Mouse (Mus musculus) embryonic facial prominence, embryonic 13.5 days (tissue): Measurements from ENCODE around the gene Tubg2. TPM values are rescaled to one million over a fixed set of nuclear protein-coding genes. Genes with fewer than 3 reads are reported as not detected.
A peak's percentile ranks its signal among the peaks of the same experiment; 100 is the strongest.
"Not testable (repeated sequence)": the region's sequence is repeated elsewhere in the genome, so short reads cannot be mapped to it uniquely, and the experiment has no call there.

Experiments
- ATAC-seq: fragments of 200-750 bp; cut with Nextera tagmentation; 2 replicates; pipeline ENCODE4 v1.8.0; 2017; ENCODE audit warnings: low read depth; ENCODE audit not compliant: insufficient number of reproducible peaks, insufficient read depth, low FRiP score, low TSS enrichment
- H3K27ac ChIP-seq: fragments of 300-500 bp; sonication (generic); 2 replicates; pipeline ENCODE4 v1.5.1; 2015; ENCODE audit warnings: moderate library complexity, mild to moderate bottlenecking, inconsistent platforms
- H3K27me3 ChIP-seq: fragments of 300-500 bp; sonication (generic); 2 replicates; pipeline ENCODE4 v1.6.1; 2015; ENCODE audit warnings: mild to moderate bottlenecking, inconsistent platforms
- H3K36me3 ChIP-seq: fragments of 300-500 bp; sonication (generic); 2 replicates; pipeline ENCODE4 v1.6.1; 2015; ENCODE audit warnings: mild to moderate bottlenecking, inconsistent platforms
- H3K4me1 ChIP-seq: fragments of 300-500 bp; sonication (generic); 2 replicates; pipeline ENCODE4 v1.6.1; 2015; ENCODE audit warnings: inconsistent platforms
- H3K4me2 ChIP-seq: fragments of 300-500 bp; sonication (generic); 2 replicates; pipeline ENCODE4 v1.6.1; 2015; ENCODE audit warnings: moderate library complexity, mild to moderate bottlenecking, inconsistent platforms
- H3K4me3 ChIP-seq: fragments of 300-500 bp; sonication (generic); 2 replicates; pipeline ENCODE4 v1.5.1; 2015; ENCODE audit warnings: mild to moderate bottlenecking, inconsistent platforms
- H3K9ac ChIP-seq: fragments of 300-500 bp; sonication (generic); 2 replicates; pipeline ENCODE4 v1.6.1; 2015; ENCODE audit warnings: mild to moderate bottlenecking, inconsistent platforms
- H3K9me3 ChIP-seq: fragments of 300-500 bp; sonication (generic); 2 replicates; pipeline ENCODE4 v1.6.1; 2016; ENCODE audit warnings: inconsistent platforms
- WGBS: fragments of 180-500 bp; shearing (Covaris S2); methylation state at CpG from one replicate; pipeline ENCODE4 v1.1.7; 2015; ENCODE audit warnings: mixed read lengths; 5-methylcytosine and 5-hydroxymethylcytosine counted together
- polyA plus RNA-seq: library from polyadenylated mRNA; unstranded; fragments of >200 nt; fragmentation: Nextera tagmentation; extraction: Ambion mirVana; gene quantifications from 2 replicates; pipeline ENCODE4 v1.2.1, GENCODE M21; 2015

Tubg2 gene
- polyA plus RNA-seq, result 12.6 and 12.9 TPM in 2 replicates

GRCm38 (mm10) chr11:101155728-101156371 is at the start of gene Tubg2:
TSS of gene Tubg2 (plus strand) at chr11:101155907.
- Histone ChIP-seq H3K4me1 (peaks cover 9% of the 10 kb centered on the region), H3K4me3 (peak within 1 kb of the TSS; percentile 49), H3K27ac (peak within 1 kb of the TSS; percentile 68), H3K36me3 (no peaks in the 10 kb centered on the region), H3K27me3 (no peaks in the 10 kb centered on the region), H3K4me2 (peak within 1 kb of the TSS; percentile 80), H3K9me3 (no peaks in the 10 kb centered on the region), H3K9ac (peak within 1 kb of the TSS; percentile 75)
- 2% methylated on average over 36 of the region's 36 CpGs for WGBS
- peak; percentile 62 for ATAC-seq

- H3K9ac ChIP-seq, result no peak overlapping the region
- peaks cover 11% of the 10 kb centered on the region; the same call in 1 of the 2 replicates for H3K36me3 ChIP-seq
- ATAC-seq, result no peak
- no peak overlapping the region for H3K4me3 ChIP-seq
- no peaks in the 10 kb centered on the region for H3K27me3 ChIP-seq
- WGBS, result 76% methylated on average over 4 of the region's 4 CpGs
- no peaks in the 10 kb centered on the region for H3K9me3 ChIP-seq
- H3K27ac ChIP-seq, result no peak overlapping the region
- no peaks in the 10 kb centered on the region for H3K4me1 ChIP-seq
- no peak overlapping the region for H3K4me2 ChIP-seq
These were observed 46.4 kb upstream of the Tubg2 start for GRCm38 (mm10) chr11:101109351-101109750.

DNA sequence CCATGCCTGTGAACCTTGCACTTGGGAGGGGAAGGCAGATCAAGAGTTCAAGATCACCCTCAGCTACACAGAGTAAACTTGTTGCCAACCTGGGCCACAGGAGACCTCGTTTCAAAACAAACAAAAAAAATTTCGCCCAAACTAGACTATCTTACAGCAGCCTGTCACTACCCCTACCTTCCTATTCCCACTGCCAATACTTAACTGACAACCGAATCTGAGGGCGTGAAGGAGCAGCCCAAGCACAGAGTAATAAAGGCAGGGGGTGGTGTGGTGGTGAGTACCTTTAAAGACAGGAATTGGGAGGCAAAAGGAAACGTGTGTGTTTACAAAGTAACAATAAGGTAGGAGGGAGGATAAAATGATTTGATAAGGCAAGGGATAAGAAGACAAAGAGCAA is 45.0 kb upstream of the Tubg2 start:
- no peak overlapping the region for H3K4me2 ChIP-seq
- H3K9me3 ChIP-seq, result no peaks in the 10 kb centered on the region
- no peak overlapping the region for H3K4me3 ChIP-seq
- H3K27me3 ChIP-seq, result no peaks in the 10 kb centered on the region
- no peak for ATAC-seq
- H3K27ac ChIP-seq, result no peak overlapping the region
- H3K4me1 ChIP-seq, result no peaks in the 10 kb centered on the region
- WGBS, result 63% methylated on average over 5 of the region's 5 CpGs
- H3K36me3 ChIP-seq, result 0 out of 2 replicates have a peak, but pooled peaks cover 3% of the 10 kb centered on the region
- H3K9ac ChIP-seq, result no peak overlapping the region

DNA sequence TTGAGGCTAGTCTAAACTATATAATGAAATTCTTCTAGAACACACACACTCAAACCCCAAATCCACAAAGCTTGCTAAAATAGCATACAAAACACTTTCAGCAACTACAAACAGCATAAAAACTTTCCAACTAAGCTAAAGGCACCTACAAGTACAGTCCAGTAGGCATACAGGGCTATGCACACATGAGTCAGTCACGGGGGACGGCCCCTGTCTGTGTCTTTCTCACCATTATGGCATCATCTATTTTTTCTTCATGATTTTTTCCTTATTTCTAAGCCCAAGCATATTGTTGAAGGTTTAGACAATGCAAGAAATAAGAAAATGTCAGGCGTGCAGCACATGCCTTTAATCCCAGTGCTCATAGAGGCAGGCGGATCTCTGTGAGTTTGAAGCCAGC is 44.5 kb upstream of the Tubg2 start:
- no peak overlapping the region for H3K4me3 ChIP-seq
- H3K27ac ChIP-seq, result no peak overlapping the region
- H3K4me2 ChIP-seq, result no peak overlapping the region
- H3K36me3 ChIP-seq, result 0 out of 2 replicates have a peak, but pooled peaks cover 3% of the 10 kb centered on the region
- no peaks in the 10 kb centered on the region for H3K9me3 ChIP-seq
- no peaks in the 10 kb centered on the region for H3K27me3 ChIP-seq
- H3K4me1 ChIP-seq, result no peaks in the 10 kb centered on the region
- ATAC-seq, result no peak
- H3K9ac ChIP-seq, result no peak overlapping the region
- 90% methylated on average over 4 of the region's 4 CpGs for WGBS

DNA sequence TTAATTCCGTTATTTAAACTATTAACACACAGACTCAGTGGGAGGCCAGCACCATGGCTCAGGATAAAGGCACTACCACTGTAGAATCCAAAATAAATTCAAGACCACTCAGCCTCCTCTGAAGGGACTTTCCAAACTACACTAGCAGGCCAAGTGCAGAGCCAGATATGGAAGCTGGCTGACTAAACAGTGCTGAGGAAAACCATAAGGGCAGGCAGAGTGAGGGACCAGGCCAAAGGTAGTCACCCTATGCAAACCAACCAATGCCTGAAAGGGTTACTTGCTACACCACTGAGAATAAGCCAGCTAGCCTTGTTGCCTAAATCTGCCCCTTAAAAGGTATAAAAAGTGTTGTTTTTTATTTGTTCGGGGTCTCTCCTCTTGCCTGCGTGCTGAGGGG is 43.5 kb upstream of the Tubg2 start:
- WGBS, result 94% methylated on average over 3 of the region's 3 CpGs
- Histone ChIP-seq H3K27ac (no peak overlapping the region), H3K4me3 (no peak overlapping the region), H3K4me2 (no peak overlapping the region), H3K9me3 (no peaks in the 10 kb centered on the region), H3K9ac (0 out of 2 replicates have a peak overlapping the region, but pooled peaks have one; percentile 27), H3K4me1 (peaks cover 3% of the 10 kb centered on the region; the same call in 1 of the 2 replicates), H3K27me3 (no peaks in the 10 kb centered on the region), H3K36me3 (peaks cover 11% of the 10 kb centered on the region)
- ATAC-seq, result no peak

DNA sequence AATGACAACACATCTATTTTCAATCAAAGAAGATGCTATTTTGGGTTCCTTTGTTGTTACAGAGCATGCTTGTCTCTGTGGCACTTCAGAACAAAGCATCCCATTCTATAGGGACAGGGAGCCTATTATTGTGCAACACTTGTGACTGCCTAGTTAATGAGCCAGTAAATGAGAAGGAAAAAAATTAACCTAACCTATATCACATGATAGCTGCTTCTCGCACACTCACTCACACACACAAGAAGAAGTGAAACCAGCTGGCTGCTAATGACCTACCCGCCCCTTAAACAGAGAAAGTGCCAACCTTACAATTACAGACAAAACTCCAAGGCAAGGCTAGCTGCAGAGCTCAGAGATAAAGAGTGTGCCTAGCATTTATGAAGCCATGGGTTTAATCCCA is 40.1 kb upstream of the Tubg2 start:
- peaks cover 18% of the 10 kb centered on the region for H3K4me1 ChIP-seq
- H3K4me2 ChIP-seq, result no peak overlapping the region
- no peak overlapping the region for H3K4me3 ChIP-seq
- H3K9ac ChIP-seq, result peak overlapping the region; percentile 12; the same call in 1 of the 2 replicates
- H3K27me3 ChIP-seq, result no peaks in the 10 kb centered on the region
- peaks cover 12% of the 10 kb centered on the region for H3K36me3 ChIP-seq
- WGBS, result 62% methylated on average over 2 of the region's 2 CpGs
- H3K9me3 ChIP-seq, result no peaks in the 10 kb centered on the region
- ATAC-seq, result no peak
- H3K27ac ChIP-seq, result no peak overlapping the region

DNA sequence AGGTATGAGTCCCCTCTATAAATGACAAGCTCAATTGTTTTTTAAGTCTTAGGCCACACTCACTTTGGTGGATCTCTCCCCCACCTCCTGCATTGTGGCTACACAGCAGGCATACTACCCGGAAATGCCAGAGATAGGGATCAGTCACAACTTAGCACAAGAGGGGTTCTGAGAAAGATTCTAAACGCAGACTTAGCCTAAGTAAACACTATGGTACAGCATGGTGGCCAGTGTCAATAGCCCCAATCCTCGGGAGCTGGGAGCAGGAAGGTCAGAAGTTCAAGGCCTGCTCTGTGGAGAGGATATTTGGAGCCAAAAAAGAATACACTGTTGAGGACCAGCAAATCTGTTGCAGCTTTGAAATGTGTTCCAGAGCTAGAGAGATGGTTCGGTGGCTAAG is 37.6 kb upstream of the Tubg2 start:
- peak overlapping the region; percentile 95 for H3K4me2 ChIP-seq
- H3K27ac ChIP-seq, result no peak overlapping the region
- peaks cover 28% of the 10 kb centered on the region for H3K4me1 ChIP-seq
- 35% methylated on average over 4 of the region's 4 CpGs for WGBS
- H3K27me3 ChIP-seq, result no peaks in the 10 kb centered on the region
- no peaks in the 10 kb centered on the region for H3K9me3 ChIP-seq
- peaks cover 21% of the 10 kb centered on the region for H3K36me3 ChIP-seq
- peak overlapping the region; percentile 98 for H3K4me3 ChIP-seq
- ATAC-seq, result no peak
- peak overlapping the region; percentile 96 for H3K9ac ChIP-seq

GRCm38 (mm10) chr11:101119131-101119760 is 36.5 kb upstream of the Tubg2 start:
- Histone ChIP-seq H3K27ac (peak overlapping the region; percentile 78), H3K36me3 (peaks cover 31% of the 10 kb centered on the region), H3K4me3 (peak overlapping the region; percentile 98), H3K9me3 (no peaks in the 10 kb centered on the region), H3K27me3 (no peaks in the 10 kb centered on the region), H3K4me1 (peaks cover 28% of the 10 kb centered on the region), H3K4me2 (peak overlapping the region; percentile 95), H3K9ac (peak overlapping the region; percentile 96)
- under 1% methylated on average over 39 of the region's 39 CpGs for WGBS
- ATAC-seq, result peak; percentile 70

GRCm38 (mm10) chr11:101119761-101120544 is 35.8 kb upstream of the Tubg2 start, which contains the start of the genes Retreg3 and Tubg1:
TSS of gene Retreg3 (minus strand) at chr11:101119893.
TSS of gene Tubg1 (plus strand) at chr11:101119938.
- H3K4me3 ChIP-seq, result peak within 1 kb of the TSS; percentile 98
- H3K9ac ChIP-seq, result peak within 1 kb of the TSS; percentile 96
- H3K27me3 ChIP-seq, result no peaks in the 10 kb centered on the region
- peak within 1 kb of the TSS; percentile 91 for H3K27ac ChIP-seq
- peak within 1 kb of the TSS; percentile 95 for H3K4me2 ChIP-seq
- under 1% methylated on average over 61 of the region's 61 CpGs for WGBS
- peaks cover 35% of the 10 kb centered on the region for H3K36me3 ChIP-seq
- H3K4me1 ChIP-seq, result peaks cover 28% of the 10 kb centered on the region
- peak; percentile 94 for ATAC-seq
- H3K9me3 ChIP-seq, result no peaks in the 10 kb centered on the region

DNA sequence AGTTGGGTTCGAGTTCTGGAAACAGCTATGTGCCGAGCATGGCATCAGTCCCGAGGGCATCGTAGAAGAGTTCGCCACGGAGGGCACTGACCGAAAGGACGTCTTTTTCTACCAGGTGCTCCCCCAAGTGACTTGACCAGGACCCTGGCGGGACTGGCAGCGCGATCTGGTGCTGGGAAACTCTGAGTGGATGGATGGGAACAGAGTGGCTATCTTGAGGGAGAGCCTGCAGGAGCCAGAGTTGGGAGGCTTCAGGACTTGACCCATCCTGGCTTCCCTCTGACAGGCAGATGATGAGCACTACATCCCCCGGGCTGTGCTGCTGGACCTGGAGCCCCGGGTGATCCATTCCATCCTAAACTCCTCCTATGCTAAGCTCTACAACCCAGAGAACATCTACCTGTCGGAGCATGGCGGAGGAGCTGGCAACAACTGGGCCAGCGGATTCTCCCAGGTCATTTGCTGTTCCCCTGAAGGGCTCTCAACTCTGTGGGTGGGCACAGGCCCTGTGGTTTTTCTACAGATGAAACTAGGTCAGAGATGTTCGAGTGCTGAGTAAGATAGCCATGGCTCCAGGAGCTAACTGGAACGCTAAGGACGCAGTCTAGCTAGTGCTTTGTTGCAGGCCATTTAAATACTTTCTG is 35.0 kb upstream of the Tubg2 start:
- no peak for ATAC-seq
- Histone ChIP-seq H3K36me3 (peaks cover 42% of the 10 kb centered on the region), H3K4me3 (peak overlapping the region; percentile 98), H3K9ac (peak overlapping the region; percentile 96), H3K27me3 (no peaks in the 10 kb centered on the region), H3K9me3 (no peaks in the 10 kb centered on the region), H3K27ac (peak overlapping the region; percentile 91), H3K4me1 (peaks cover 28% of the 10 kb centered on the region), H3K4me2 (peak overlapping the region; percentile 95)
- 20% methylated on average over 19 of the region's 19 CpGs for WGBS

- not testable (repeated sequence) for H3K27me3 ChIP-seq, ATAC-seq, H3K9me3 ChIP-seq, H3K9ac ChIP-seq, H3K27ac ChIP-seq, H3K4me2 ChIP-seq, H3K4me3 ChIP-seq
- H3K36me3 ChIP-seq, result peaks cover 43% of the 10 kb centered on the region
- peaks cover 12% of the 10 kb centered on the region for H3K4me1 ChIP-seq
- 94% methylated on average over 8 of the region's 8 CpGs for WGBS
These were observed 31.2 kb upstream of the Tubg2 start for GRCm38 (mm10) chr11:101124494-101124893.
